Mouse (Mus musculus) right cerebral cortex, adult 18-20 months (tissue): ENCODE measurements around the gene Tmem223.
"Not testable (repeated sequence)": the region's sequence is repeated elsewhere in the genome, so short reads cannot be mapped to it uniquely, and the experiment has no call there.

ENCODE experiments used
- DNase-seq: peaks from one replicate; pipeline ENCODE4 v3.0.0; 2022; ENCODE audit warnings: mixed read lengths

The Tmem223 gene

GRCm38 (mm10) chr19:8770567-8771270 lies at the start of gene Tmem223:
Gene Tmem223, plus strand, starts transcription at chr19:8770996.
- DNase-seq = peak; percentile 83

- DNase-seq = no peak
Observed at GRCm38 (mm10) chr19:8721378-8721777, 49.4 kb upstream of the Tmem223 start.

- no peak for DNase-seq
Observed at GRCm38 (mm10) chr19:8722021-8722420, 48.8 kb upstream of the Tmem223 start.

GRCm38 (mm10) chr19:8722559-8722906 lies 48.3 kb upstream of the Tmem223 start:
- DNase-seq = no peak

GRCm38 (mm10) chr19:8722907-8723573 lies 47.8 kb upstream of the Tmem223 start, which contains the start of gene Slc3a2:
Gene Slc3a2, minus strand, starts transcription at chr19:8723369.
- DNase-seq = peak; percentile 98

GRCm38 (mm10) chr19:8723574-8724346 lies 47.0 kb upstream of the Tmem223 start:
- DNase-seq = no peak

GRCm38 (mm10) chr19:8724392-8724791 lies 46.4 kb upstream of the Tmem223 start:
- DNase-seq = no peak

GRCm38 (mm10) chr19:8725081-8725613 lies 45.6 kb upstream of the Tmem223 start:
- no peak for DNase-seq

- DNase-seq = no peak
Observed at GRCm38 (mm10) chr19:8726609-8727390, 44.0 kb upstream of the Tmem223 start.

GRCm38 (mm10) chr19:8727495-8728114 lies 43.2 kb upstream of the Tmem223 start:
- no peak for DNase-seq

- not testable (repeated sequence) for DNase-seq
Observed at GRCm38 (mm10) chr19:8728335-8729099, 42.3 kb upstream of the Tmem223 start.

GRCm38 (mm10) chr19:8734334-8734733 lies 36.5 kb upstream of the Tmem223 start:
- DNase-seq = no peak

- DNase-seq = peak; percentile 94
Observed at GRCm38 (mm10) chr19:8735389-8736159, 35.2 kb upstream of the Tmem223 start, which contains the start of gene Wdr74. Gene Wdr74, plus strand, starts transcription at chr19:8735827.

GRCm38 (mm10) chr19:8736160-8736467 lies 34.7 kb upstream of the Tmem223 start:
- no peak for DNase-seq

GRCm38 (mm10) chr19:8738911-8739310 lies 31.9 kb upstream of the Tmem223 start:
- no peak for DNase-seq

- DNase-seq = no peak
Observed at GRCm38 (mm10) chr19:8739646-8740045, 31.1 kb upstream of the Tmem223 start.

GRCm38 (mm10) chr19:8740603-8741002 lies 30.2 kb upstream of the Tmem223 start, which contains the start of gene 1700092M07Rik:
Gene 1700092M07Rik, plus strand, starts transcription at chr19:8740718.
- no peak for DNase-seq

- DNase-seq = peak; percentile 97
Observed at GRCm38 (mm10) chr19:8741243-8741869, 29.4 kb upstream of the Tmem223 start, which contains the start of gene Stx5a. Gene Stx5a, plus strand, starts transcription at chr19:8741413.

GRCm38 (mm10) chr19:8742176-8742575 lies 28.6 kb upstream of the Tmem223 start:
- no peak for DNase-seq

GRCm38 (mm10) chr19:8745382-8745781 lies 25.4 kb upstream of the Tmem223 start:
- DNase-seq = no peak
